Mouse (Mus musculus) embryo, embryonic 10.5 days (tissue): ENCODE data around the gene Trub1.

ENCODE experiments used
- DNase-seq: peaks from one replicate; pipeline ENCODE4 v3.0.0-alpha.2; 2015; ENCODE audit warnings: low spot score

The Trub1 gene

DNA sequence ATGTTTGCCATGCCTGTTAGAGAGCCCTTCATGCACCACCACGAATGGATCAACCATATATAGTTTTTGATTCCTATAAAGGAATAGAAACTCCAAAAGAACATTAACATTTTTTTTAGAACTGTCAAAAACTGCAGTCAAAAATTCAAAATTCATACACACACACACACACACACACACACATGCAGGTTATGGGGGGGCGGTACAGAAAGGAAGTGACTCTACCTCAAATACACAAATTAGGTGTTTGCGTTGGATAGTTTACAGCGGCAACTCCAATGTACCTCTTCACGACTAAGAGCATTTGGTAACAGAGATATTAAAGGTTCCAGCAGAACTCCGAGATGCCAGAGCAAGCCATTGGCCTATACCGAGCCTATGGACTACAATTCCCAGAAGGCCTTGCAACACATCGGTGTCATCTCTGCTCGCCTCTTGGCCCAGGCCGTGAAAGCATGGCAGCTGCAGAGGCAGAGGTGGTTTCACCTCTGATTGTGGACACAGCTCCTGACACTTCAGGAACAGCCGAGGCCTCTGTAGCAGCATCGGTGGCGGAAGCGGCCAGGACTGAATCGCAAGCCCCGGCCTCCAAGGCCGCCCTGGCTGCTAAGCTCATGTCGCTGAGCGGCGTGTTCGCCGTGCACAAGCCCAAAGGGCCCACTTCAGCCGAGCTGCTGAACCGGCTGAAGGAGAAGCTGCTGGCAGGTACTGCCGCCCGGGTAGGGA lies at the start of gene Trub1:
Gene Trub1, plus strand, starts transcription at position 421 of the 726 bp plus-strand sequence.
- DNase-seq, result peak; percentile 95

DNA sequence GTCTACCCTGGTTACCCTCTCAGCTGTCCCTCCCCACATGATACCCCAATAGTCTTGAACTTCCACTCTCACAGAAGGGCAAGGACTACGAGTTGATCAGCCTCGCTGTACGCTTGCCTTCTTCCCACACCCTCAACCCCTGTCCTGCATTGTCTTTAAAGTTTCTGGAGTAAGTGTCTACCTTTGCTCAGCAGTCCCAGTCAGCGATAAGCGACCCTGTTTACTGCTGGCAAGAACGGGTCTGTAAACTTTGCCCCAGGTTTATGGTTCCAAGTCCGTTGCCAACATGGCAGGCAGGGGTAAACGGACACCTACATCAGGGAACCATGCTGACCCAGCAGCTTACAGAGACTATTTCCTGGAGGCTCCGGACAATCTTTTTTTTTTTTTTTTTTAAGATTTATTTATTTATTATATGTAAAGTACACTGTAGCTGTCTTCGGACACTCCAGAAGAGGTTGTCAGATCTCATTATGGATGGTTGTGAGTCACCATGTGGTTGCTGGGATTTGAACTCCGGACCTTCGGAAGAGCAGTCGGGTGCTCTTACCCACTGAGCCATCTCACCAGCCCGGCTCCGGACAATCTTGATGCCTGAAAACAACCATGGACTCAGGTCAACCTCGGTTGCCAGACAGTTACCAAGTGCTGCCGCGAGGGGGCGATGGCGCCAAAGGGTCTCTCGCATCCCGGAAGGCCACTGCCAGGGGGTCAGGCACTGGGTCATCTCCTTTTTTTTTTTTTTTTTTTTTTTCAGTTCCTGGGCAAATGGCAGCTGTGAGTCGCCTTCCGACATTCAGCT lies 48.8 kb upstream of the Trub1 start:
- peak; percentile 94 for DNase-seq

GRCm38 (mm10) chr19:57404502-57404848 lies 48.2 kb upstream of the Trub1 start:
- no peak for DNase-seq

GRCm38 (mm10) chr19:57407947-57408346 lies 44.8 kb upstream of the Trub1 start:
- DNase-seq, result no peak

- peak; percentile 69 for DNase-seq
Measured at GRCm38 (mm10) chr19:57411375-57412196, 41.1 kb upstream of the Trub1 start.

DNA sequence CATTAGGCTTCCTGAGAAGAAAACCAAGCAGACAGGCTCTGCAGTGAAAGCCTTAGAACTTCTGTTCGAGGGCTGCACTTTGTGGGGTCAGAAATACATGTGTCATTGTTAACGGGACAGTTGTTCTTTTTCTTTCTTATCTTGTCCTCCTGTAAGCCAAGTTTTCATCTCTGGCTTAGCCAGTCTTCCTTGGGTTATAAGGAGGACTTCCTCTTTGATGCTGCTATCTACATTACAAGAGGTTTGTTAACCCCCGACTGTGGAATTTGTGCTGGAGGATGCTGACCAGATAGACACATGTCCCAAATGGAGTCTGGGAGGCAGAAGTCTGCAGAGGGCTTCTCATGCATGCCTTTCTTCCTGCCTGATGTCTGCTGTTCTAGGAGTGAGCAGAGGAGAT lies 39.5 kb upstream of the Trub1 start:
- no peak for DNase-seq

GRCm38 (mm10) chr19:57413918-57414317 lies 38.8 kb upstream of the Trub1 start:
- DNase-seq, result no peak

DNA sequence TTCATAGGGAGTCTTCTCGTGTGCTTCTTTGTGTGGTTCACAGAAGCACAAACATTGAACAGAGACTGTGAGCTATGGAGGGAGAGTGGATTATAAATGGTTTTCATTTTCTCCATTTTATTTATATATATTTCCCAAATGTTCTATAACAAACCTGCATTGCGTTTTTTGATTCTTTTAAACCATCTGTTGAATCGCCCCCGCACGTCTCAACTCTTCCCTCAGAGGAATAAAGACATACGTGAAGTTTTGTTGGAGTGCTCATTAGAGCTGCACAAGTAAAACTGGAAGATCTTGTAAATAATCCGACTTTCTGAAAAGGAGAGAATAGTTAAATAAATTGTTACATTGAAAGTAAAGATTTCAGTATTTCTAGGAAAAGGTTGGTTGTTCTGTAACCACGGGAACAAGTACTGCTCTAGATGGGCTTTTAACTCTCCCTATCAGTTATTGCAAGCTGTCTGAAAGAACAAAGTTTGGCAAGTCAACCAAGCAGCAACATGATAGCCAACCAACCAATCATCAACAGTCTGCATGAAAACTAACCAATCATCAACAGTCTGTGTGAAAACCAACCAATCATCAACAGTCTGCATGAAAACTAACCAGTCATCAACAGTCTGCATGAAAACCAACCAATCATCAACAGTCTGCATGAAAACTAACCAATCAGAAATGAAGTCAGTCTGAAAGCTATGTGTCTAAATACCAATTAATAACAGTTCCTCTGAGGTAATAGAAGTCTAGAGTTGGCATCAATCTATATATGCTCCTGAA lies 37.5 kb upstream of the Trub1 start:
- DNase-seq, result no peak

GRCm38 (mm10) chr19:57417800-57418580 lies 34.7 kb upstream of the Trub1 start:
- DNase-seq, result peak; percentile 79

GRCm38 (mm10) chr19:57423402-57423801 lies 29.3 kb upstream of the Trub1 start:
- DNase-seq, result no peak

- no peak for DNase-seq
Measured at GRCm38 (mm10) chr19:57425296-57425695, 27.4 kb upstream of the Trub1 start.

DNA sequence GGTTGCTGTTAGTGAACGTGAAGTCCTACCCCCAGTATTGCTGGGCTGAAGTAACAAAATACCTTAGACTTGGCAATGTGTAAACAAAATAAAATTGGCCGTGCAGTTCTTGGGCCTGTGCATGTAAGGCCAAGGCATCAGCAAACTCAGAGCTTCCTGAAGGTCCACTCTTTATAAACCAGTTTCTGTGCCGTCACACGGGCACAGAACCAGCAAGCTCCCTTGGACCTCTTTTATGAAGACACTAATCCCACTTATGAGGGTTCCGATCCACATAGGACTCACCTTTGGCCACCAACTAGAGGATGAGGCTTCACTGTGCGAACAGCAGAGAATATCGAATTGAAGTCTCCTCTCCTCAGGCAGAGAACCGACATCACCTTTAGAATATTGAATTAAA lies 25.9 kb upstream of the Trub1 start:
- DNase-seq, result no peak

DNA sequence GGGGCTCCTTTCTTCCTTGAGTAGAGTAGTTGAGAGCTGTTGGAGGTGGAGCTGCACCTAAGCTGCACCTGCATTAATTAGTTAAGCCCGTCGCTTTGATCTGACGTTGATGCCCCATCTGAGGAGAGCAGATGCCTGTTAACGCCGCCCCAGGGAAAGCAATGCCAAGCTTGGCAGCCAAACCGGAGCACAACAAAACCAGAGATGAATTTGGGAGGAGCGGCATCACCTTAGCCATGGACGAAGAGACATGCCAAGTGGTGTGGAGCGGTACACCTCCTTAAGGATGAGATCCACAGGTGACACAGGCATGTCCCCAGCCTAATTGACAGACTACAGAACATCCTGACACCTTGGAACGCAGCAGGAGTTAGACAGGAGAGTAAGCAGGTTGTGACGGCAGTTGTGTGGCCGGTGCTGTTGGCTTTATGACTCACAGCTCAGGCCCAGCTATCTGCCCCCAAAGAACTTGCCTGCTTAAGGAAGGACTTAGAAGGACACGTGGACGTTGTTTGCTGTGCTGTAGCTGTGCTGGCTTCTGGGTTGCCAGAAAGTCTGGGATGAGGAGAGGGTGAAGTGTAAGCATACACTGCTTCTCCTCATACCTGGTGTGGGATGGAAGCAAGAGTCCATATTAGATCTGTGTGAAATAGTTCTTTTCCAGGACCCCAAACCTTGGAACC lies 24.8 kb upstream of the Trub1 start:
- DNase-seq, result no peak

DNA sequence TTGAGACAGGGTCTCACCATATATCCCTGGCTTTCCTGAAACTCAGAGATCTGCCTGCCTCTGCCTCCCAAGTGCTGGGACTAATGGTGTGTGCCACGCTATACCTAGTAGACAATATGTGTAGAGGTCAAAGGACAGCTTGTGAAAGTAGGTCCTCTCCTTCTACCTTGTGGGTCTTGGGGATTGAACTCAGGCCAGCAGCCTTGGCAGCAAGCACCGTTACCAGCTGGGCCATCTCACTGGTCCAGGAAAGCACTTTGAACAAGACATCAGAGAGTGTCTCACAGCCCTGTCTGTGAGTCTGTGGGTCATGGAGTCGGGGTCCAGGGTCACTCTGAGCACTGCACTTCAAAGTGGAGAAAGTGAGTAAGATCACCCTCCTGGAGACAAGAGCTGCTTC lies 24.1 kb upstream of the Trub1 start:
- DNase-seq, result no peak

- no peak for DNase-seq
Measured at GRCm38 (mm10) chr19:57429926-57430325, 22.8 kb upstream of the Trub1 start.

DNA sequence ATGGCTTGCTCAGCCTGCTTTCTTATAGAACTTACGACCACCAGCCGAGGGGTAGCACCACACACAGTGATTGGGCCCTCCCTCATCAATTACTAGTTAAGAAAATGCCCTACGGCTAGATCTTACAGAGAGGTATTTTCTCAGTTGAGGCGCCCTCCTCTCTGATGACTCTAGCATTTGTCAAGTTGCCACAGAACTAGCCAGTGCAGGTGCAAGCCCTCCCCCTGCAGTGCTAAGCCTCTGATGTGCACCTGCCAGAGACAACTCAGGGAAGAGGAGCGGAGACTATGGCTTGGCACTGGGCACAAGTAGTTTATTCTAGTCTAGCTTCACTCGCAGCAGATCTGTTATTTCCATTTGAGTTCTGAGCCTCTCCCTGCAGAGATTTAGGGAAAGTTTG lies 21.2 kb upstream of the Trub1 start:
- no peak for DNase-seq

GRCm38 (mm10) chr19:57434024-57434423 lies 18.7 kb upstream of the Trub1 start:
- no peak for DNase-seq

DNA sequence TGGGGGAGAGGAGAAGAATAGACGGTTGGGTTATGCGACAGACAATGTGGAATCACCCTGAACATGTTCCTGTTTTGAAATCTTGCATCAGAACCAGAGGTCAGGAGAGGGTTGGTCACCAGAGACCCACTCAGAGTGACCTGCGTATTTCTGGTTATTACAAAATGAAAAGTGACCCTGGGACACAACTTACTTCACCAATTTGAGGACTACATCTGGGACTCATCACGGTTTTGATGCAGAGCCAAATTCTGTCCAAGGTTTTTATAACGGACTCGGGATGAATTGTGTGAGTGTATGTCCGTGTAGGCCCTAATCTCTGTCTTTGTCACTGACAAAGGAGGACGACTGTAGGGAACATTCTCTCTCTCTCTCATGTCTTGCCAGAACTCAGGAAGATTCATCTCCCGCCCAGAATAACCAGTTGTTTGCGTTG lies 16.1 kb upstream of the Trub1 start:
- no peak for DNase-seq

GRCm38 (mm10) chr19:57437042-57437441 lies 15.7 kb upstream of the Trub1 start:
- DNase-seq, result no peak

- no peak for DNase-seq
Measured at GRCm38 (mm10) chr19:57439296-57439695, 13.4 kb upstream of the Trub1 start.
